Mouse (Mus musculus): ENCODE data around the gene Pitx1.

DNA sequence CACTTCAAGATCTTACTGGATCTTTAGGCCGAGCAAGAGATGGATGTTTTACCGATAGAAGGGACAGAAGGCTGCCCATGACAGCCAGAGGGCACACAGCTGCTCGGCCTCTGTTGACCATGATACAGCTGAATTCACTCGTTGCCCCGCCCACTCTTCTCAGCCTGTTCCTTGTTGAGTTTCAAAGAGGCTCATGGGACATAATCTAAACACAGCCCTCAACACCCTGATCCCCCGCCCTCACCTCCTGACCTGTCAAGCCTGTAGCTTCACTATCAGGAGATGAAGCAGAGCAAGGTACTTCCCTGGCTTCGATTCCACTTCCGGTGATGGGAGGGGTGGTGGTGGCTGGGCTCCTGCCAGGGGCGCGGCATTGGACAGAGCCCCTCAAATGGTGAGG, 11.8 kb upstream of the Pitx1 start:
- TF ChIP-seq EP300 (IDR thresholded peaks at IDR 0.05; ENCODE audit: low read depth): no peak
- no peak for TF ChIP-seq CTCF (IDR thresholded peaks at IDR 0.05; ENCODE audit: low read depth)

Measured in heart, postnatal 0 days (tissue).